Mouse (Mus musculus) neural tube, embryonic 11.5 days (tissue): Measurements from ENCODE around the gene D5Ertd579e. TPM values are rescaled to one million over a fixed set of nuclear protein-coding genes. Genes with fewer than 3 reads are reported as not detected.

Source experiments
- ATAC-seq: fragments of 200-750 bp; cut with Nextera tagmentation; 2 replicates; pipeline ENCODE4 v1.8.0; 2017; ENCODE audit warnings: moderate number of reproducible peaks, mild to moderate bottlenecking, moderate TSS enrichment, moderate library complexity; ENCODE audit not compliant: insufficient read depth, low FRiP score, low TSS enrichment
- DNase-seq: peaks from one replicate; pipeline ENCODE4 v3.0.0-alpha.2; 2015; ENCODE audit warnings: low spot score
- H3K27ac ChIP-seq: fragments of 300-500 bp; sonication (generic); 2 replicates; pipeline ENCODE4 v1.5.1; 2014; ENCODE audit warnings: low read depth, mild to moderate bottlenecking, low read length
- H3K27me3 ChIP-seq: fragments of 300-500 bp; sonication (generic); 2 replicates; pipeline ENCODE4 v1.6.1; 2014; ENCODE audit warnings: mild to moderate bottlenecking, low read length, mixed read lengths; ENCODE audit not compliant: control insufficient read depth, insufficient read depth
- H3K36me3 ChIP-seq: fragments of 300-500 bp; sonication (generic); 2 replicates; pipeline ENCODE4 v1.6.1; 2014; ENCODE audit warnings: mild to moderate bottlenecking, low read length, moderate library complexity, mixed read lengths; ENCODE audit not compliant: control insufficient read depth, insufficient read depth
- H3K4me1 ChIP-seq: fragments of 300-500 bp; sonication (generic); 2 replicates; pipeline ENCODE4 v1.6.1; 2014; ENCODE audit warnings: low read length, mixed read lengths; ENCODE audit not compliant: control insufficient read depth, insufficient read depth
- H3K4me2 ChIP-seq: fragments of 300-500 bp; sonication (generic); 2 replicates; pipeline ENCODE4 v1.6.1; 2014; ENCODE audit warnings: low read depth, mild to moderate bottlenecking, moderate library complexity
- H3K4me3 ChIP-seq: fragments of 300-500 bp; sonication (generic); 2 replicates; pipeline ENCODE4 v1.5.1; 2014; ENCODE audit warnings: low read depth, low read length
- H3K9ac ChIP-seq: fragments of 300-500 bp; sonication (generic); 2 replicates; pipeline ENCODE4 v1.6.1; 2014; ENCODE audit warnings: mild to moderate bottlenecking, low read length
- H3K9me3 ChIP-seq: fragments of 300-500 bp; sonication (generic); 2 replicates; pipeline ENCODE4 v1.6.1; 2016; ENCODE audit warnings: low read length; ENCODE audit not compliant: control insufficient read depth
- WGBS: fragments of 180-500 bp; shearing (Covaris S2); extraction: QIAGEN DNeasy Blood & Tissue Kit; methylation state at CpG from one replicate; pipeline ENCODE4 v1.1.7; 2014; 5-methylcytosine and 5-hydroxymethylcytosine counted together
- polyA plus RNA-seq: library from polyadenylated mRNA; unstranded; fragments of >200 nt; fragmentation: Nextera tagmentation; extraction: Ambion mirVana; gene quantifications from 2 replicates; pipeline ENCODE4 v1.2.1, GENCODE M21; 2014

Gene D5Ertd579e
- polyA plus RNA-seq, 1 experiment from 2014 or later = 36.4 TPM

DNA sequence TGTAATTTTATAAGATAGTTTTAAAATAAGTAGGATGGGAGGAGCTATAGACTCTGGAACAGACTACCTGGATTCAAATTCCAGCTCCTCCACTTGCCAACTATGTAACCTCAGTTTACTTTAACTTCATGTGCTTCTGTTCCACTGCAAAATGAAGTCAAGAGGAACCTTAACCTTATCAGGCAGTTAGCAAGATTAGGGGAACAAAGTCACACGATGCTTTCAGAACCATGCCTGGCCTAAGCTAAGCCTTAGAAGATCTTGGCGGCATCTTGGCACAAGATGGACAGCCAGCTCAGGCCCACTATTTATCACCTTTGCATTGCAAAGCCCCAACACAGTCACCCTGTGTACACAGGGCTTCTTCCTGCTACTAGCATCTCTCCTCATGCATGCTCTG lies 116.8 kb downstream of the D5Ertd579e start:
- DNase-seq (no peak), ATAC-seq (no peak)
- H3K4me2 ChIP-seq = no peak overlapping the region
- H3K4me1 ChIP-seq = peaks cover 8% of the 10 kb centered on the region; the same call in 1 of the 2 replicates
- no peaks in the 10 kb centered on the region for H3K27me3 ChIP-seq
- H3K4me3 ChIP-seq = no peak overlapping the region
- no peaks in the 10 kb centered on the region for H3K36me3 ChIP-seq
- no peak overlapping the region for H3K27ac ChIP-seq
- 88% methylated on average over 2 of the region's 2 CpGs for WGBS
- H3K9ac ChIP-seq = no peak overlapping the region
- no peaks in the 10 kb centered on the region for H3K9me3 ChIP-seq

- no peak overlapping the region for H3K27ac ChIP-seq
- 0 out of 2 replicates have a peak, but pooled peaks cover 5% of the 10 kb centered on the region for H3K4me1 ChIP-seq
- no peak overlapping the region for H3K4me2 ChIP-seq
- no peak overlapping the region for H3K9ac ChIP-seq
- ATAC-seq (no peak), DNase-seq (no peak)
- no peaks in the 10 kb centered on the region for H3K27me3 ChIP-seq
- no peaks in the 10 kb centered on the region for H3K9me3 ChIP-seq
- WGBS = 86% methylated on average over 3 of the region's 3 CpGs
- no peaks in the 10 kb centered on the region for H3K36me3 ChIP-seq
- H3K4me3 ChIP-seq = no peak overlapping the region
Observed at GRCm38 (mm10) chr5:36576457-36576856, 119.4 kb downstream of the D5Ertd579e start.

DNA sequence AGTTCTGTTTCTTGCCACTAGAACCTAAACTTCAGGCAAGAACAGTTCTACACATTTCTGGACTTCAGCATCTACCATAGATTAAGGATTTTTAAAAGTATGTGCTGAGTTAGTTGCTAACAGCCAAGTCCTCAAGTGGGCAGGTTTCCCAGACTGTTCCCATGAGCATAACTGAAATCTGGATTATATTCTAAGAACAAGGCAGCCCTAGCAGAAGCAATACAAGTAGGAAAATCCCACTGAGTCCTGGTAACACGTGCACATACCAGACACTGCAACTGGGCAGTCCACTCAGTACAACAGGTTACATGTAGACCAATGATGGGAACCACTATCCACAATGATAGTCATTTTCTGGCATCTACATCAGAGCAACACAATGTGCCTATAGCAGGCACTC lies 120.1 kb downstream of the D5Ertd579e start:
- Histone ChIP-seq H3K36me3 (no peaks in the 10 kb centered on the region), H3K9me3 (no peaks in the 10 kb centered on the region), H3K4me3 (no peak overlapping the region), H3K4me2 (no peak overlapping the region), H3K4me1 (no peaks in the 10 kb centered on the region), H3K9ac (no peak overlapping the region), H3K27ac (no peak overlapping the region), H3K27me3 (no peaks in the 10 kb centered on the region)
- ATAC-seq (no peak), DNase-seq (no peak)
- 82% methylated on average over 1 of the region's 1 CpGs for WGBS

DNA sequence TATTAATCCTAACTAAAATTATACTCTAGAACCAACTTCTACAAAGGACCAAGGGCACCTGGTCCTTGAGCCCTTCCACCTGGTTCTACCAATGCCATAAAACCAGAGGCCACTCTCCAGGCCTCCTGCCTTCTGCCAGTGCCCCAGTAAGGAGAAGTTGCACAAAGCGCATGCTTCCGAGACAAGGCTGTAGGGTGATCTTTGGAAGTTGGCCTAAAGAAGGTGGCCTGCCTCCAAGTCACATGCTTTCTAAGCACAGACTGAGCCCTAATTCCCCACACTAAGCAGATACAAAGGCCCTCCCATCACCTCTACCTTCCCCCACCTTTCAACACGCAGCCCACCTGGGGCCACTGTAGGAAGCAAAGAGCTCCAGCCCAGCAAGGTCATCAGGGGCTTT lies 120.6 kb downstream of the D5Ertd579e start:
- no peaks in the 10 kb centered on the region for H3K9me3 ChIP-seq
- H3K4me1 ChIP-seq = no peaks in the 10 kb centered on the region
- WGBS = 88% methylated on average over 3 of the region's 3 CpGs
- no peaks in the 10 kb centered on the region for H3K27me3 ChIP-seq
- no peak overlapping the region for H3K4me2 ChIP-seq
- H3K27ac ChIP-seq = no peak overlapping the region
- no peak overlapping the region for H3K4me3 ChIP-seq
- ATAC-seq (no peak), DNase-seq (no peak)
- H3K9ac ChIP-seq = no peak overlapping the region
- H3K36me3 ChIP-seq = no peaks in the 10 kb centered on the region

DNA sequence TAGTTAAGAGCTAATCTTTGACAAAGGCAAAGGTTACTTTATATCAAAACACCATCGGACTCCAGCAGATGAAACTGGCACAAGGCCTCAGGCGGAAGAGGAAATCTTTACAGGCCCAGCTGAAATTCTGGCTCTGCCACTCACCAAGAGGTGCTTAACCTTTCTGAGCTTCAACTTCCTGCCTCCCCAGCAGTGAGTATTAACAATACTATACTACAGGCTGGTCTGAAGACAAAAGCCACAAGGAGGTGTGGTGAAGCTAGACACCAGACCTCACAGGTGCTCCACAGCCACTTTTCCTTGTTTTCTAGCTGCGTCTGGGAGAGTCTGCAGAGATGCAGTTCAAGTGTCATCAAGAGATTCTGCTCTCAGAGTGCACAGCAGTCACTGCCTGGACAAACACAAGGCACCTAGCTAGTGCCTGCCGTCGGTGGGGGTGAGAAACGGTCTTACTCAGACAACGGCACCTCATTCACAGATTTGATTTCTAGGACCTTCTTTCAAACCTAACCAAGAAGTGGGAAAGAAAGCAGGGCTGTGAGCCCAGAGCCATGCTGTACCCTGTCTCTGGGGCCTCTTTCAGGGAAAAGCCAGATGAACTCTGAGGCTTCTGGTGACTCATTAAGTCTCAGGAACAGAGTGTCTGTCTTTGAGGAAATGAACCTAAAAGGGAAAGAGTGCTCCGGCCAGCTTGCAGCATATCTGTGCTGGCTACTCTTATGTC lies 121.5 kb downstream of the D5Ertd579e start:
- no peak for ATAC-seq

DNA sequence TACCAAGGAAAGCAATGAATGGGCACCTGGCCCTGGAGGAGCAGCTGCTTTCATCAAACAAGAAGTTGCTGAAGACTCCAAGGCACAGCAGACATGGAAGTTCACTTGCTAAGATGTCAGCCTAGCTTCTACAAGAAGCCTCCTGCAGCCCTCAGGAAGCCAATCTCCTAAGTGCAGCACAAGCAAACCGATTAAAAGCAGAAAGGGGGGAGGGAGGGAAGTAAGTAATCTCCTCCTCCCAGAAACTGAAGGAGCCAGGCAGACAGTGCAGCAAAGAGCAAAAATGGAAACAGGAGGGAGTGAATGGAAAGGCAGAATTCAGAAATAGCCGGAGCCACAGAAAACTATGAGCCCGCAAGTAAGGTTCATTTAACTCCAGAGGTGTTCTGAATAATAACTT lies 122.5 kb downstream of the D5Ertd579e start:
- H3K9ac ChIP-seq = no peak overlapping the region
- H3K4me1 ChIP-seq = no peaks in the 10 kb centered on the region
- no peak for DNase-seq
- H3K4me2 ChIP-seq = no peak overlapping the region
- H3K4me3 ChIP-seq = no peak overlapping the region
- no peaks in the 10 kb centered on the region for H3K9me3 ChIP-seq
- WGBS = 73% methylated on average over 3 of the region's 3 CpGs
- no peaks in the 10 kb centered on the region for H3K27me3 ChIP-seq
- no peak for ATAC-seq
- H3K27ac ChIP-seq = no peak overlapping the region
- H3K36me3 ChIP-seq = no peaks in the 10 kb centered on the region; the same call in 1 of the 2 replicates

More for the DNA sequence above, 121.5 kb downstream of the D5Ertd579e start:
- Histone ChIP-seq H3K9me3 (no peaks in the 10 kb centered on the region), H3K4me3 (no peak overlapping the region), H3K4me1 (no peaks in the 10 kb centered on the region), H3K27ac (no peak overlapping the region), H3K36me3 (no peaks in the 10 kb centered on the region; the same call in 1 of the 2 replicates), H3K4me2 (no peak overlapping the region), H3K9ac (no peak overlapping the region), H3K27me3 (no peaks in the 10 kb centered on the region)
- DNase-seq = no peak
- 63% methylated on average over 8 of the region's 8 CpGs for WGBS

DNA sequence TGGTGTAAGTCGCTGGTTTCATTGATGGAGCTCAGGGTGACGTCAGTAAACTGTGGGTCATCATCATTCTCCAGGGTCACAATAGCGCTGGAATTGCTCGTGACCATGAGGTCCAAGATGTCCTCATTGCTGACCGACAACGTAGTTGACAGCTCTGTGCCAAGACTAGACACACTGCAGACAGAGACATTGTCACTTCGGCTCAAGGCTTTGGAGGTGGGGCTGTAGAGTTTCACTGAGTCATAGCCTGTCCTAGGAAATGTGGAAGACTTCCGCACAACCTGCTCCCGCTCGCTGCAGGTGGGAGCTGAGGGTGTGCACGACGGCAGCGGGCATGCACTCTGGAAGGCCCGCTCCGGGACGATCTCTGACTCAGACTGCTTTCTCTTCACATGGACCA lies 124.5 kb downstream of the D5Ertd579e start:
- Histone ChIP-seq H3K4me3 (no peak overlapping the region), H3K36me3 (no peaks in the 10 kb centered on the region; the same call in 1 of the 2 replicates), H3K27ac (no peak overlapping the region), H3K27me3 (no peaks in the 10 kb centered on the region), H3K4me1 (no peaks in the 10 kb centered on the region), H3K9ac (no peak overlapping the region), H3K4me2 (no peak overlapping the region), H3K9me3 (no peaks in the 10 kb centered on the region)
- WGBS = 92% methylated on average over 16 of the region's 16 CpGs
- ATAC-seq = no peak
- no peak for DNase-seq

DNA sequence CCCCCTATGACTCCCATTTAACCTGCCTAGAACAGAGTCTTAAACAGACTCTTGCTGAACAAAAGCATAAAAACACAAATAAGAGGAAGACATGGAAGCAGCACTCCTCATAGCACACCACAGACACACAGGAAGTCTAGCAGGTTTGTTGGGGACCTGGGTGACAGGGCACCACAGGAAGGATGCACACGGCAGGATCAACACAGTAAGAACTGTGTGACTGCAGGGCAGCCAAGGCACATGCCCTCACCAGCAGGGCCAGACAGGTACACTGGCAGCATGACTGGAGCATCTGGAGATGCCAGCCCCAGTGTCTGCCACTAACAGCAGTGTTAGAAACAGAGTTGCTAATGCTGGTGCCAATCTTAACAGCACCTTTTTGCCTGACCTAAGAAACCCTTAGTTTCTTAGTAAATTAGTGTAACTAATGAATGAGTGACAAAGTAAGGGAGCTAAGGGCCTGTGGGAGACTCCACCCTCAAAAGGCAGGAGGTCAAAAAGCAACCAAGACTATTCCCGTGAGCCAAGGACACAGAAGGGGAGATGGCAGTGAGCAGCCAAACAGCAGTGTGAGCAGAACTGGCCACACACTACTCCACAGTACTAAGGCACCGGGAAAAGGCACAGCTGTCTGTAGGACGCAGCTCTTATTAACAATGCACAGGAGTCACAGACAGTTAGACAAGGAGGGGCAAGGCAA lies 125.1 kb downstream of the D5Ertd579e start:
- ATAC-seq (no peak), DNase-seq (no peak)
- Histone ChIP-seq H3K4me3 (no peak overlapping the region), H3K9me3 (no peaks in the 10 kb centered on the region), H3K4me2 (no peak overlapping the region), H3K4me1 (no peaks in the 10 kb centered on the region), H3K9ac (no peak overlapping the region), H3K36me3 (no peaks in the 10 kb centered on the region; the same call in 1 of the 2 replicates), H3K27me3 (no peaks in the 10 kb centered on the region), H3K27ac (no peak overlapping the region)
- WGBS = 87% methylated on average over 4 of the region's 4 CpGs

GRCm38 (mm10) chr5:36570098-36570497 lies 125.7 kb downstream of the D5Ertd579e start:
- ATAC-seq = no peak
- DNase-seq = no peak
- no peaks in the 10 kb centered on the region; the same call in 1 of the 2 replicates for H3K36me3 ChIP-seq
- no peaks in the 10 kb centered on the region for H3K27me3 ChIP-seq
- no peaks in the 10 kb centered on the region for H3K9me3 ChIP-seq
- H3K4me3 ChIP-seq = no peak overlapping the region
- H3K27ac ChIP-seq = no peak overlapping the region
- WGBS = 91% methylated on average over 7 of the region's 7 CpGs
- H3K9ac ChIP-seq = no peak overlapping the region
- H3K4me2 ChIP-seq = no peak overlapping the region
- no peaks in the 10 kb centered on the region for H3K4me1 ChIP-seq
